12 mouse cellular contexts compared by ENCODE assay signal in the genomic region with DNA sequence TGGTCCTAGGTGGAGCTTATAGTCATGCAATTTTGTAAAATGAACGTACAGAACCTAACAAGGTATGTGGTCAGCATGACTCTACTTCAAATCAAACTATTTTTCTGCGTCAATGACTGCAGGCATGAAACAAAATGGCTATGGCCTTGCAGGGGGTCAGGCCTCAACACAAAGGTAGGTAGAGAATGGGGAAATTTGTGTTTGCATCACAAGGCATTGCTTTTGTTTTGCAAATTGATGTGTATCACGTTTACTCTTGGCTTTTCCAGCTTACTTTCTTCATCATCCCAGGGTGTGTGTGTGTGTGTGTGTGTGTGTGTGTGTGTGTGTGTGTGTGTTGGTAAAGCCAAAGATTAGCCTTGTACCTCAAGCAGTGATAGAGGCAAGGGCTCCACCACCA.
"Had no signal": no experiment of that assay in that cellular context is flagged by ENCODE, and none has a peak within 500 bp of the region (broad histone marks: within the 10 kb centered on the region; RNA-seq: fewer than 3 reads in every experiment).

No protein-coding gene starts in this region.

- DNase-seq: retina, postnatal 1 day; right cerebral cortex, adult 18-20 months; right cerebral cortex, postnatal 14 days; right cerebral cortex, postnatal 25 days; right cerebral cortex, postnatal 4 days; spleen, adult 18-20 months; thymus, adult 18-20 months; thymus, adult 2 months; thymus, postnatal 14 days; thymus, postnatal 25 days; thymus, postnatal 36 days; thymus, postnatal 4 days had no signal
